Mouse (Mus musculus) bone marrow, adult 2 months (tissue): ENCODE measurements around the gene Akap11. TPM values are rescaled to one million over a fixed set of nuclear protein-coding genes. Genes with fewer than 3 reads are reported as not detected.

ENCODE experiments used
- H3K27ac ChIP-seq: fragments of 200-500 bp; 2 replicates; pipeline ENCODE4 v1.5.1; 2012; ENCODE audit warnings: low read depth, mild to moderate bottlenecking, control low read depth, inconsistent platforms, low read length; ENCODE audit not compliant: control insufficient read depth, poor library complexity, insufficient read depth
- H3K4me1 ChIP-seq: fragments of 200-500 bp; 2 replicates; pipeline ENCODE4 v1.6.1; 2011; ENCODE audit warnings: low read length; ENCODE audit not compliant: control insufficient read depth, insufficient read depth
- H3K4me3 ChIP-seq: fragments of 200-500 bp; replicated peaks from 2 replicates; pipeline ENCODE3; 2011; ENCODE audit warnings: mild to moderate bottlenecking, low read depth, low read length, control low read depth; ENCODE audit not compliant: control insufficient read depth
- CTCF ChIP-seq: fragments of 200-500 bp; IDR thresholded peaks from 2 replicates; pipeline ENCODE4 v1.5.1; 2011; ENCODE audit warnings: low read length, control low read depth; ENCODE audit not compliant: control insufficient read depth, insufficient read depth
- POLR2A ChIP-seq: fragments of 200-500 bp; IDR thresholded peaks from 2 replicates; pipeline ENCODE4 v1.6.1; 2011; ENCODE audit warnings: low read depth, mild to moderate bottlenecking, control low read depth, low read length, borderline replicate concordance; ENCODE audit not compliant: control insufficient read depth
- WGBS: fragments of 180-500 bp; shearing (Covaris S2); methylation state at CpG from one replicate; pipeline ENCODE4 v1.1.7; 2018; 5-methylcytosine and 5-hydroxymethylcytosine counted together
- polyA plus RNA-seq: library from polyadenylated mRNA; stranded (reverse); fragments of >200 nt; gene quantifications from 2 replicates; pipeline ENCODE4 v1.2.4, GENCODE M21; 2011; ENCODE audit warnings: low replicate concordance; ENCODE audit not compliant: missing spikeins, insufficient read depth, insufficient read length

Gene Akap11
- polyA plus RNA-seq, 1 experiment, result 7.6 TPM

GRCm38 (mm10) chr14:78448017-78448416 lies 88.6 kb downstream of the Akap11 start:
- Histone ChIP-seq H3K27ac (no peak overlapping the region), H3K4me3 (no peak overlapping the region), H3K4me1 (no peaks in the 10 kb centered on the region)
- TF ChIP-seq CTCF (no peak), POLR2A (no peak)
- 94% methylated on average over 12 of the region's 12 CpGs for WGBS

DNA sequence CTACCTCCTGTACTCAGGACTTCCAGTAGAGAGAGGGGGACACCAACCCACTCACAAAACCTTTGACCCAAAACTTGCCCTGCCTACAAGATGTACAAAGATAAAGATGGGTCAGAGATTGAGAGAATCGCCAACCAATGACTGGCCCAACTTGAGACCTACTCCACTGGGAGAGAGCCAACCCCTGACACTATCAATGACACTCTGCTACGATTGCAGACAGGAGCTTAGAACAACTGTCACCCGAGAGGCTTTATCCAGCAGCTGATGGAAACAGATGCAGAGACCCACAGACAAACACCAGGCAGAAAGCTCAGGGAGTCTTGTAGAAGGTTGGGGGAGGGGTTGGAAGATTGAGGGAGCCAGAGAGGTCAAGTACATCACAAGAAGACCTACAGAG lies 89.1 kb downstream of the Akap11 start:
- Histone ChIP-seq H3K27ac (no peak overlapping the region), H3K4me1 (no peaks in the 10 kb centered on the region), H3K4me3 (no peak overlapping the region)
- TF ChIP-seq POLR2A, result no peak
- TF ChIP-seq CTCF, result no peak
- WGBS, result 76% methylated on average over 3 of the region's 3 CpGs

Other genes with a start within 250 kb of the Akap11 start
- not detected in 2 replicates for gene Tnfsf11, start 228.8 kb downstream of the Akap11 start, polyA plus RNA-seq
- gene Dgkh, start 196.0 kb upstream of the Akap11 start, polyA plus RNA-seq, result 1.0 and 6.9 TPM in 2 replicates